Mouse (Mus musculus): ENCODE measurements around the gene Sar1b.

DNA sequence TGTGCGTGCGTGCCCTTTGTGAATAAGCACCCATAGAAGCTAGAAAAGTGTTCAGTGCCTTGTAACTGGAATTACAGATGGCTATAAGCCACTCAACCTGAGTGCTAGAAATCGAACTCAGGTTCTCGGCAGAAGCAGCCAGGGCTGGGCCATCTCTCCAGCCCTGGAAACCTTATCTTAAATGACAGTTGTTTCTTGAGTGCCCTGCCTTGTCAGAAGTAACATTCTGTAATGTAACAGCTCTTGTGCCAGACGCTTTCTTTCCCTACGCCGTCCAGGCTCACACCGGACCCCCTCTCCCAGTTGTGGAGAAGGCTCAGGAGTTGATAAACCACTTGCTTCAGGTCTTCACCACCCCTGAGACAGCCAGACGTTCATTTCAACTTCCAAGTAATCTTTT is 77.2 kb downstream of the Sar1b start:
- TF ChIP-seq POLR2A (IDR thresholded peaks at IDR 0.05; ENCODE audit: borderline replicate concordance, control insufficient read depth, low read depth, low read length) (no peak), CTCF (IDR thresholded peaks at IDR 0.05; ENCODE audit: control insufficient read depth, insufficient read depth, low read length) (no peak)

Data from bone marrow, adult 2 months (tissue).